Mouse (Mus musculus) heart, embryonic 12.5 days (tissue): Measurements from ENCODE around the gene Pigyl. TPM values are rescaled to one million over a fixed set of nuclear protein-coding genes. Genes with fewer than 3 reads are reported as not detected.
A peak's percentile ranks its signal among the peaks of the same experiment; 100 is the strongest.
"Not testable (repeated sequence)": the region's sequence is repeated elsewhere in the genome, so short reads cannot be mapped to it uniquely, and the experiment has no call there.

Experiments used
- ATAC-seq: fragments of 200-750 bp; cut with Nextera tagmentation; 2 replicates; pipeline ENCODE4 v1.8.0; 2017; ENCODE audit warnings: moderate TSS enrichment, moderate library complexity; ENCODE audit not compliant: insufficient number of reproducible peaks, low FRiP score
- H3K27ac ChIP-seq: fragments of 300-500 bp; sonication (generic); 2 replicates; pipeline ENCODE4 v1.5.1; 2016; ENCODE audit warnings: mild to moderate bottlenecking, moderate library complexity; ENCODE audit not compliant: poor library complexity, severe bottlenecking
- H3K27me3 ChIP-seq: fragments of 300-500 bp; sonication (generic); replicated peaks from 2 replicates; pipeline ENCODE4 v1.6.1; 2016; ENCODE audit warnings: mild to moderate bottlenecking, moderate library complexity
- H3K36me3 ChIP-seq: fragments of 300-500 bp; sonication (generic); 2 replicates; pipeline ENCODE4 v1.6.1; 2016; ENCODE audit warnings: mild to moderate bottlenecking, moderate library complexity
- H3K4me1 ChIP-seq: fragments of 300-500 bp; sonication (generic); replicated peaks from 2 replicates; pipeline ENCODE4 v1.6.1; 2016; ENCODE audit warnings: mild to moderate bottlenecking
- H3K4me2 ChIP-seq: fragments of 300-500 bp; sonication (generic); 2 replicates; pipeline ENCODE4 v1.6.1; 2016; ENCODE audit warnings: mild to moderate bottlenecking, moderate library complexity
- H3K4me3 ChIP-seq: fragments of 300-500 bp; sonication (generic); 2 replicates; pipeline ENCODE4 v1.5.1; 2016; ENCODE audit warnings: mild to moderate bottlenecking
- H3K9ac ChIP-seq: fragments of 300-500 bp; sonication (generic); 2 replicates; pipeline ENCODE4 v1.6.1; 2016; ENCODE audit warnings: mild to moderate bottlenecking, moderate library complexity
- H3K9me3 ChIP-seq: fragments of 300-500 bp; sonication (generic); replicated peaks from 2 replicates; pipeline ENCODE4 v1.6.1; 2016; ENCODE audit warnings: mild to moderate bottlenecking, moderate library complexity
- WGBS: fragments of 180-500 bp; shearing (Covaris S2); methylation state at CpG from one replicate; pipeline ENCODE4 v1.1.7; 2016; 5-methylcytosine and 5-hydroxymethylcytosine counted together
- polyA plus RNA-seq: library from polyadenylated mRNA; unstranded; fragments of >200 nt; fragmentation: Nextera tagmentation; extraction: Ambion mirVana; gene quantifications from 2 replicates; pipeline ENCODE4 v1.2.1, GENCODE M21; 2016

The Pigyl gene
- polyA plus RNA-seq, 1 experiment from 2014 or later: 45.2 TPM

- H3K4me1 ChIP-seq: peaks cover 8% of the 10 kb centered on the region; the same call in 1 of the 2 replicates
- H3K27me3 ChIP-seq: no peaks in the 10 kb centered on the region
- H3K9ac ChIP-seq: no peak overlapping the region
- H3K27ac ChIP-seq: no peak overlapping the region
- H3K36me3 ChIP-seq: no peaks in the 10 kb centered on the region
- no peak for ATAC-seq
- no peak overlapping the region for H3K4me2 ChIP-seq
- no peaks in the 10 kb centered on the region for H3K9me3 ChIP-seq
- no peak overlapping the region for H3K4me3 ChIP-seq
- WGBS: 86% methylated on average over 5 of the region's 5 CpGs
Measured at GRCm38 (mm10) chr9:22139746-22140145, 16.9 kb upstream of the Pigyl start.

DNA sequence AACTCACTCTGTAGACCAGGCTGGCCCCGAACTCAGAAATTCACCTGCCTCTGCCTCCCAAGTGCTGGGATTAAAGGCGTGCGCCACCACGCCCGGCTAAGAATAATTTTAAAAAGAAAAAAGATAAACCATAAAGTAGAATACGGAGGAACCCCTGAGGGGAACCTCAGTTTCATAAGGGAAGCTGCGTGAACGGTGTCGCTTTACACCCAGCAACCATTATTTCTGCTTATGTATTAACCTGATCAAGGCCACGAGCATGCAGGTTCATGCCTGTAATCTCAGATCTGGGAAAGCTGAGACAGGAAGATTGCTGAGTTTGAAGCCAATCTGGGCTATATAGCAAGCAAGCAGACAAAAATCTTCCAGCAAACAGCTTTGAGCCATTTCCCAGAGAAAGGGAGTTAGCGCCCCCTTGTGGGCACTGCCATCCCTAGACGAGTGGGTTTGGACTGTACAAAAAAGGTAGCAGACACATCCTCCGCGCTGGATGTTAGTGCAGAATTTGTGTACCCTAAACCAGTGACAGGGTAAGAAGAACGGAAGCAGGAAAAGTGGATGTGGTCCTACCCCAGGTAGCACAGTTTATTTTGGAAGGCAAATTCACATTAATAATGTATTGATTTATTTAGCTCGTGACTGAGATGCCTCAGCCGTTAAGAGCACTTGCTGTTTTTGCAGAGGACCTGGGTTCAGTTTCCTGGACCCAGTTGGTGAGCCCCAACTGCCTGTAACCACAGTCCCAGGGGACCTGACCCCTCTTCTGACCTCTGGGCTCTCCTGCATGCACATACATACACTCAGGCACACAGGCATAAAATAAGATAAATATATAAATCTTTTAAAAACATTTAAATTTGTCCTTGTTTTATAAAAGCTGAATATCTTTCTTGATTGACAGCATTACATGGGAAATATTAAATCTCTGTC, 13.3 kb upstream of the Pigyl start:
- peaks cover 3% of the 10 kb centered on the region; the same call in 1 of the 2 replicates for H3K9me3 ChIP-seq
- no peak overlapping the region for H3K4me3 ChIP-seq
- 50% methylated on average over 17 of the region's 17 CpGs for WGBS
- no peak overlapping the region for H3K27ac ChIP-seq
- H3K4me2 ChIP-seq: no peak overlapping the region
- H3K9ac ChIP-seq: no peak overlapping the region
- H3K27me3 ChIP-seq: no peaks in the 10 kb centered on the region
- H3K4me1 ChIP-seq: no peaks in the 10 kb centered on the region
- no peaks in the 10 kb centered on the region for H3K36me3 ChIP-seq
- ATAC-seq: peak; percentile 51

DNA sequence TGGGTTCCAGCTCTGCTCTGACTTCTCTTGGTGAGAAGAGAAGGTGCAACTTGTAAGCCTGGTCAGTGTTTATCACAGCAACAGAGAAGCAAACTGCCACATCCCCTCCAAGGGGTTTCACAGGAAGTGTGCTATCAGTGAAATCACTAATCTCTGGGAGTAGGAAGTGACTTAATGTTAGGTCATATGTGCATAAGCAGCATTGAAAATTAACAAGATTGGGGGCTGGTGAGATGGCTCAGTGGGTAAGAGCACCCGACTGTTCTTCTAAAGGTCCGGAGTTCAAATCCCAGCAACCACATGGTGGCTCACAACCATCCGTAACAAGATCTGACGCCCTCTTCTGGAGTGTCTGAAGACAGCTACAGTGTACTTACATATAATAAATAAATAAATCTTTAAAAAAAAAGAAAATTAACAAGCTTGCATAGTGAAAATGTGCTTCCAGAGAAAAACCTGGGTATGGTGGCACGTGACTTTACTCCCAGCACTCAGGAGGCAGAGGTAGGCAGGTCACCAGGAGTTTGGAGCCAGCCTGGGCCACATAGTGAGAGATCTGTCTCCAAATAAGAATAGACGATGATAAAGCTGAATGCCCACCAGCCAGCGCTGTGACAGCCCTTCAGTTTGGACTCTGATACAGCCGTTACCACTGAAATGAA, 12.2 kb upstream of the Pigyl start:
- no peaks in the 10 kb centered on the region for H3K36me3 ChIP-seq
- WGBS: 80% methylated on average over 8 of the region's 8 CpGs
- no peak for ATAC-seq

DNA sequence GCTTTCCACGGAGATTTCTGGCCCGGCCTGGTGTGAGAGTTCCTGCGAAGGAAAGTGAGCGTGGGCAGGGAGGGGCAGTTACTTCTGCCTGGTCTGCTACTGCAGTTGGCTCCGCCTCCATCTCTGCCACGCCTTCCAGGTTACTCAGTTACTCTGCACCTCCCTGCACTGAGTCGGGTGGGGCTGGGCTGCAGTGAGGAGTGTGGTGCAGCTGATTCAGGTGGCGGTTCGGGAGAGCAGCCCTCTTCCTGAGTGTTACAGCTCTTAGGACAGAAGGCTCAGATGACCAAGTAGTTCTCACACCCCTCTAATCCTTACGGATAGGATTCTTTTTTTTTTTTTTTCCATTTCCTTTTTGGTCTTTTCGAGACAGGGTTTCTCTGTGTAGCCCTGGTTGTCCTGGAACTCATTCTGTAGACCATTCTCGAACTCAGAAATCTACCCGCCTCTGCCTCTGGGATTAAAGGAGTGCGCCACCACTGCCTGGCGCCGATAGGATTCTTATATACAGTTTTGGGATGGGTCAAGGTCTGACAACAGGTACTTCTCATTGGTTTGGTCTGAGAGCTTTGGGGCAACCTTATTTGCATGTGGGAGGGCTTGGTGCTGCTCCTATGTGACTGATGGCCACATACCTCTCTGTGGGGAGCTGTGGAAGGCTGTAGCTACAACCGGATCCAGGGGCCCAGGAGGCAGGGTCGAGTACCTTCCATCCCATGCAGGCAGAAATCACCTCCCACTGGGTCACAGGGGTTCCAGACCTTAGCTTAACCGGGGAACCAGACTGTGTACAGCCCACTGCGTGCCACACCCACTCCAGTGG, 7.0 kb upstream of the Pigyl start:
- ATAC-seq: peak; percentile 89
- H3K4me2 ChIP-seq: no peak overlapping the region
- 64% methylated on average over 20 of the region's 20 CpGs for WGBS

More for the DNA sequence above, 12.2 kb upstream of the Pigyl start:
- Histone ChIP-seq H3K9me3 (peaks cover 3% of the 10 kb centered on the region; the same call in 1 of the 2 replicates), H3K4me3 (no peak overlapping the region), H3K27me3 (no peaks in the 10 kb centered on the region), H3K4me1 (no peaks in the 10 kb centered on the region), H3K4me2 (no peak overlapping the region), H3K27ac (no peak overlapping the region), H3K9ac (no peak overlapping the region)

DNA sequence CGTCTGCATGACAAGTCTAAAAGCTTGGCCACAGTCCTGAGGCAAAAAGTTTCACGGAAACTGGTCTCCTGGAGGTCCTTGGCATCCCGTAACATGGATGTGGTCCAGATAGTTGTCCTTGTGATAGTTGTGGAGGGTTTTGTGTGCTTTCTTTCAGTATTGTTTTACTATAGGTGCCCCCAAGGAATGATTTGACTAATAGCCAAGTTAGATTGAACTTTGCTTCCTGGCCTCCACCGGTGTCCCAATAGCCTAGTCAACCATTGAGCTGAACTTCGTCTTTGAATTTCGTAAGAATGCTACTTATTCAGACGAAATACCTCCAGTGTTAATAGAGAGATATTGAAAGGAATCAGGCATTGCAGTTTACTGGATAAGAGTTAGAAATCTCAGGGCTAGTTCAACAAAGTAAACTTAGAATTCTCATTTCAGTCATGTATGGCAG, 6.4 kb upstream of the Pigyl start:
- not testable (repeated sequence) for H3K4me1 ChIP-seq, H3K9me3 ChIP-seq, H3K4me3 ChIP-seq, H3K36me3 ChIP-seq, ATAC-seq, H3K9ac ChIP-seq, H3K27me3 ChIP-seq, H3K4me2 ChIP-seq, H3K27ac ChIP-seq
- WGBS: 77% methylated on average over 7 of the region's 7 CpGs

More for the DNA sequence above, 7.0 kb upstream of the Pigyl start:
- Histone ChIP-seq H3K36me3 (no peaks in the 10 kb centered on the region), H3K27me3 (no peaks in the 10 kb centered on the region), H3K4me3 (no peak overlapping the region), H3K27ac (no peak overlapping the region), H3K4me1 (no peaks in the 10 kb centered on the region), H3K9me3 (peaks cover 3% of the 10 kb centered on the region; the same call in 1 of the 2 replicates), H3K9ac (no peak overlapping the region)

- no peak for ATAC-seq
- no peaks in the 10 kb centered on the region for H3K36me3 ChIP-seq
- H3K4me1 ChIP-seq: 0 out of 2 replicates have a peak, but pooled peaks cover 2% of the 10 kb centered on the region
- WGBS: 76% methylated on average over 2 of the region's 2 CpGs
- H3K9me3 ChIP-seq: peaks cover 3% of the 10 kb centered on the region; the same call in 1 of the 2 replicates
- no peak overlapping the region for H3K27ac ChIP-seq
- H3K4me2 ChIP-seq: no peak overlapping the region
- H3K27me3 ChIP-seq: no peaks in the 10 kb centered on the region
- H3K4me3 ChIP-seq: no peak overlapping the region
- no peak overlapping the region for H3K9ac ChIP-seq
Measured at GRCm38 (mm10) chr9:22150946-22151345, 5.7 kb upstream of the Pigyl start.

GRCm38 (mm10) chr9:22153810-22154209, 2.8 kb upstream of the Pigyl start:
- no peak overlapping the region for H3K27ac ChIP-seq
- H3K4me3 ChIP-seq: no peak overlapping the region
- no peak for ATAC-seq
- no peaks in the 10 kb centered on the region for H3K36me3 ChIP-seq
- H3K4me1 ChIP-seq: peaks cover 11% of the 10 kb centered on the region
- no peak overlapping the region for H3K4me2 ChIP-seq
- H3K9ac ChIP-seq: no peak overlapping the region
- H3K9me3 ChIP-seq: no peaks in the 10 kb centered on the region
- 88% methylated on average over 3 of the region's 3 CpGs for WGBS
- H3K27me3 ChIP-seq: 0 out of 2 replicates have a peak, but pooled peaks cover 4% of the 10 kb centered on the region

DNA sequence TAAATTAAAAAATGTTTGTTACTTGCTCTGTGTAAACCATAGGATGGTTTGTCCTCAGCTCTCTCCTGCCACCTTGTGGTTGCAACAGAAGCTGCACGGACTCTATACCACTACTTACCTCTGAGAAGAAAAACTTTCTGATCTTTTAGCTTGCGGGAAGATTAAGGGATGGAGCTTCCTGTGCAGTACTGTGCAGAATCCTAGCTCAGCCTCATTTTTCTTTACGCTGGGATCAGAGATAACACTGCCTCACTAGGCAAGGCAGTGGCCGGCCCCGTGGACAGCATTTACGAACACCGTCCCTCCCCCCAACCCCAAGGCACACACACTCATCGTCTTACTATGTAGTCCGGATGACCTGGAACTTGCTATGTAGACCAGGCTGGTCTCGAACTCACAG, 1.0 kb upstream of the Pigyl start:
- Histone ChIP-seq H3K9me3 (no peaks in the 10 kb centered on the region), H3K4me3 (peak overlapping the region; percentile 25), H3K9ac (0 out of 2 replicates have a peak overlapping the region, but pooled peaks have one; percentile 24), H3K4me1 (peaks cover 11% of the 10 kb centered on the region), H3K36me3 (no peaks in the 10 kb centered on the region), H3K27me3 (0 out of 2 replicates have a peak, but pooled peaks cover 4% of the 10 kb centered on the region), H3K27ac (no peak overlapping the region), H3K4me2 (peak overlapping the region; percentile 83)
- 16% methylated on average over 10 of the region's 10 CpGs for WGBS
- no peak for ATAC-seq

GRCm38 (mm10) chr9:22157516-22158265, 1.0 kb downstream of the Pigyl start:
- H3K4me3 ChIP-seq: peak overlapping the region; percentile 65
- peak overlapping the region; percentile 79 for H3K9ac ChIP-seq
- 49% methylated on average over 34 of the region's 34 CpGs for WGBS
- ATAC-seq: no peak
- peak overlapping the region; percentile 83 for H3K4me2 ChIP-seq
- H3K9me3 ChIP-seq: no peaks in the 10 kb centered on the region
- H3K4me1 ChIP-seq: peaks cover 11% of the 10 kb centered on the region
- no peak overlapping the region for H3K27ac ChIP-seq
- 0 out of 2 replicates have a peak, but pooled peaks cover 8% of the 10 kb centered on the region for H3K27me3 ChIP-seq
- H3K36me3 ChIP-seq: no peaks in the 10 kb centered on the region

DNA sequence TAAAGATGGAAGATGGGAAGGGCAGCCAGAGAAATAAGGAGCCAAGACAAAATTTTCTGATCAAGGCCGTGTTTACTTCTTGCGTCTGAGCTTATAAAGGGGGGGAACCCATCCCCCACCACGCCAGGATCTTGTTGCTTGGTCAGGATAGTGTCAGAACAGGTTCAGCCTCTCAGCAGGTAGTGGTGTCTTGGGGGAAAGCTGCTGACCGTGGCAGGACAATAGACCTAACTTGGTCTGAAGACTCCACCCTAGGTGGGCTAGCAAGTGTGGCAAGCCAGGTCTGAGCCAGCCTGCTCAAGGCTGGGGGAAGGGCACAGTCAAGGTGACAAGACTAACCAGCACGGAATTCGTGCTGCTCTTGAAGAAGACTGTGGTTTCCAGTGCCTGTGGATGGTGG, 4.7 kb downstream of the Pigyl start:
- H3K4me1 ChIP-seq: peaks cover 9% of the 10 kb centered on the region
- no peaks in the 10 kb centered on the region for H3K36me3 ChIP-seq
- no peak overlapping the region for H3K4me3 ChIP-seq
- 32% methylated on average over 6 of the region's 6 CpGs for WGBS
- no peaks in the 10 kb centered on the region for H3K9me3 ChIP-seq
- no peak overlapping the region for H3K27ac ChIP-seq
- ATAC-seq: no peak
- peaks cover 15% of the 10 kb centered on the region for H3K27me3 ChIP-seq
- H3K9ac ChIP-seq: no peak overlapping the region
- H3K4me2 ChIP-seq: no peak overlapping the region
